Mouse (Mus musculus) embryo, embryonic 10 days (tissue): ENCODE results near the gene Vapb.

Experiments used
- DNase-seq: peaks from one replicate; pipeline ENCODE4 v3.0.0-alpha.2; 2015; ENCODE audit warnings: low spot score

The Vapb gene

GRCm38 (mm10) chr2:173791904-173792757 is 54.8 kb downstream of the Vapb start:
- DNase-seq: no peak

- no peak for DNase-seq
These were observed 56.7 kb downstream of the Vapb start for GRCm38 (mm10) chr2:173794018-173794417.

DNA sequence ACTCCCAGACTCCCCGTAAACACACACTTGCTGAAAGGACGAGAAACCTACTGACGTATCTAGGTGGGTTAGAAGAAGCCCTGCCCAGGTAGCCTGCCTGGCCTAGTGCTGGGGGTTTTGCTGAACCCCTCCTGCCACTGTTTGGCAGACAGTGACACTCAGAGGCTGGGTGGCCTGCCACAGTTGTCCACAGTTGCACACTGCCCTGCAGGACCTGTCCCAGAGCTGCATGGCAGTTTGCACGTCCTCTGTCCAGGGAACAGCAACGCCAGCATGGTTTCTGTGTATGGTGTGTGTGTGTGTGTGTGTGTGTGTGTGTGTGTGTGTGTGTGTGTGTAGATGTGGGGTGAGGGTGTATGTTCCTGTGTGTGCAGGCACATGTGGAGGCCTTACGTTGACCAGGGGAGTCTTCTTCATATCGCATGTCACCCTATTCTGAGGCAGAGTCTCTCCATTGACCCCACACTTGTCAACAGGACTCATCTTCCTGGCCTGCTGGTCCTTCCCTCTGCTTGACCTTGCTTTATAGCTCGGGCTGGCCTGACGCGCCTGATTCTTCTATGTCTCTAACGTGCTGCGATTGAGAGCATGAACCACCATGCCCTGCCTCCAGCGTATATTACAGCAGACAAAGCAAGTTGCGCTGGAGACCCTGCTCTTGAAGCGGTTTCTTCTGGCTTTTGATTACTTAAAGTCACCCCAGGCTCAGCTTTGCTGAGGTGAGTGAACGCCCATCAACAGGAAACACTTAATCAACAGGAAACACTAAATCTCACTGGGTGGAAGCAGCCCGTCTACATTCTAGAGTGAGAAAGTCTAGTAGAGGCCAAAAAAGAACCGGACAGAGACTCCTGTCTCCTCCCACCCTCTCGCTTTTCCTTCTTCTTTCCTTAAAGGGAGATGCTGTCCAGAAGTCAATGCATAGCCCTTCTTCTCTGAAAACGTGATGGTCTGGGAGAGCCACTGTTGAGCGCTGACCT is 57.5 kb downstream of the Vapb start:
- no peak for DNase-seq

DNA sequence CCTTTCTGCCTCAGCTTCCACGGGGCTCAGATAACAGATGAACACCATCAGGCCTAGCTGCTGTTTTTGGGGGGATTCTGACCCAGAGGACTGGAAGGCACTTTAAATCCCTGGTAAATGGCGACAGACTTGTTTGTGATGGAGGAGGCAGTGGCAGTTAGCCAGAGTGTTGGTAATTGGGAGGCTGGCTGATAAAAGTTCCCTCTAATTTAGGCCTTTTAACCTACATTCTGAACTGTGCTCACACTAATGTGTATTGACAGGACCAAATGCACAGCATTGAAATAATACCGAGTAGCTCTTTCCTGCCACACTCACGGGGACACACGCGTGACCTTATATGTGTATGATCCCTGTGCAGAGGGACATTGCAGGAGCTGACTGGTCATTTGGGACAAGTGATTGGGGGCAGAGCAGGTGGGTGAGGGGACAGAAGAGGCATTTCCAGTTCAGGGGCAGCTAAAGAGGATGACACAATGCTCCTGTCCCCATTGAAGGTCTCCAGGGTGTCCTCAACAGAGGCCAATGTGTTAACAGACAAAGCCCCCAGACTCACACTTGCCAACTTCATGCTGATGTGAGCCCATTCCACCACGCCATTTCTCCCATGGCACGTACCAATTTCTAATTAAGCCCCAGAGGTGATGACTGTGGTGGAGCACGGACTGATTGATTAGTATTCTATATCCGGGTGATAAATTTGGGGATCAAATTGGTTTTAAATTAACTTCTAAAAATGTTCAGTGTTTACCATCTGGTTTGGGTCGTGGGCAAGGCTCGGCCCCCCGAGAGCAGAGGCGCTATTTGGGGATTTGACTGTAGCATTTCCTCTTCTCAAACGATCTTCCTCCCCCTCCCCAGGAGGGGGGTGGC is 58.7 kb downstream of the Vapb start:
- DNase-seq: no peak

DNA sequence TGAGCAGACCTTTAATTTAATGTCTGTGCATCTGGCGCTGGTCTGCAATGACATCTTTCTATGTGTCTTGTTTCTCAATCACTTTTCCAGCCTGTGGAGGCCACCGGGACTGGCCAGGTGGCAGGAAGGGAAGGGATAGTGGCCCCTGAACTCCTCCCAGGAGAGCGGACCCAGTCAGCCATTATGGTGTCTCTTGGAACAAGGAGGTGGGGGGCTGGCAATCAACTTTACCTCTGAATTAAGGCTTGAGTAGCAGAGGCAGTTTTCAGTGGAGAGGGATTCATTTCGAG is 59.3 kb downstream of the Vapb start:
- DNase-seq: no peak

GRCm38 (mm10) chr2:173799513-173799912 is 62.2 kb downstream of the Vapb start:
- no peak for DNase-seq

DNA sequence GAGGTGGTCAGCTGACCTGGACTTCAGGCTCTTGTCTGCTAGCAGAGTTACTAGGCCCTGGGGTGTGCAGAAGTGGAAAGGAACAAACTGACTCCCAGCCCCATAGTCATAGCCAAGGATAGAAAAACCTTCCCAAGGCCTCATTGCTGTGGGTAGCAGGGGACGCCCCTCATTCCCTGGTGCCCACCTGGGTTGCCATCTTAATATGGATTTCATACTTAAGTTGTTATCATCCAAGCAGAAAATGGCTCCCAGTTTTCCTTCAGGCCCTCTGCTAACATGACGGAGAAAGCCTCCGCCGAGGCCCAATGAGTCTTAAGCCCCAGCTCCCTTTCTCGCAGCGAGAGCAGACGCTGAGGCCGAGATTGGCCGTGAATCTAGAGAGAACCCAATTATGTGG is 63.3 kb downstream of the Vapb start:
- no peak for DNase-seq

DNA sequence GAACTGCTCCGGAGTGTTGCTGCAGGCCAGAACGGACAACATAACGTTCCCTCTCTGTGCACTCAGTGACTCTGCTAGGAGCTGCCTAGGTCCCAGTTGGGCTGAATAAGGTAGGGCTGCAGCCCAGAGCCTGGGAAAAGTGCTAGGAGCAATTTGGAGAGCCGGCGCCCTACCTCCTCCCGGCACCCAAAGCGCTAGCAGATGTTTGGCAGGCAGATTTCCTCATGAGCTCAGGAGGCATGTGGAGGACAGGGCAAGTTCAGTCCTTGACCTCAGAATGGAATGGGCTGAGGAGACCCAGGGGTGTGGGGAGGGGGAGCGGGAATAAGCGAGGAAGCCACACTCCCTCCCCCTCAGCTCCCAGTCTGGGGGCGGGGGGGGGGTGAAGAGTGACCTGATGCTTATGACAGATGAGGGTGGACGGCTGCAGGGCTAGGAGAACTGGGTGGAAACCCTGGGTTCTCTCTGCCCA is 64.1 kb downstream of the Vapb start:
- DNase-seq: peak; percentile 48

DNA sequence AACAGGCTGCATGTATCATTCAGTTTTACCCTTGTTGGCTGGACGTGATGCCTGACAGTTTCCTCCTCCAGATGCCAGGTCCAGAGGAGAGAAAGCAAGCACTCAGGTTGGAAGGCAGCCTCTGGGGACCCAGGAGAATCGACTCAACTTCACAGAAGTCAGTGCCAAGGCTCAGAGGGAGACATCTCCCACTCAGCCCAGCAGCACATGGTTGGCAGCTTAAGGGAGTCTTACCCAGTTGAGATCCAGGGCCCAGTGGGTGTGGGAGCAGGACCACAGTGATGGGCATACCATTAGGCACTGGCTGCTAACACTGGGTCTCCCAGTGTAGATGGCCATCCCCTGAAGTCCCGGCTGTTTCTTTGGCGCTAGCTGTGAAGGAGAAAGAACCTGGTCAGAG is 64.9 kb downstream of the Vapb start:
- no peak for DNase-seq

DNA sequence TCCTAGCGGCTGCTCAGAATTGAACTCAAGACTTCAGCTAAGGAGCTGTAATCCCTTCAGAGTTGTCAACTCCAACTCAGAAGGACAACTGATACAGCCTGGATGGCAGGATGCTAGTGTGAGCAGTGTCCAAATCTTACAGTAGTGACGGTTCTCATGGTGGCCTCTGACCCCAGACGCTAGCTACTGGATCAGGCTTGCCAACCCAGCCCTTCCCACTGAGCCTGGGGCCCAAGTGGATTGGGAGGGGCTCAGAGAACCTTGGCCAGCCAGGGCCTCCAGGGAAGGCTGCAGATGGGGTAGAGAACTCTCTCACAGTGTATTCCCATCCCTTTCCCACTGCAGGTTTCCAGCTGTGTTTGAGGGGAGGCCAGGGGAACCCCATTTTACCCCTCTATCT is 65.6 kb downstream of the Vapb start:
- no peak for DNase-seq

- no peak for DNase-seq
These were observed 66.5 kb downstream of the Vapb start for GRCm38 (mm10) chr2:173803827-173804226.

GRCm38 (mm10) chr2:173806621-173807020 is 69.3 kb downstream of the Vapb start:
- no peak for DNase-seq

DNA sequence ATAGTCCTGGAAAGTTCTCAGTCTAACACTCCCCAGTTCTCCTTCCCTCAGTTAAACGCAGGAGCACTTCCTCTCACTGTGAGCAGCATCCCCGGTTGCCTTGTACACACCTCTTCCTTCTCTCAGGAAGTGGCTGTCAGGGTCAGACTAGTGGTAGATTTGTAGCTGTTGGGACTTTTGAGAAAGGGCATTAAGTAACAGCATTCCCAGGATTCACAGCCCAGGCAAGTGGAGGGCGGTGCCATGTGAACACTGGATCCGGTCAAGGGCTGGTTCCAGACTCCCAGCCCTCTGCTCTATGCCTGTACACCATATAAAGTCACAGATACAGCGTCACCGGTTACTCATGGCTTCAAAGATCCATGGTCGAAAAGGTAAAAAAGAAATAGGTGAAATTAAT is 71.6 kb downstream of the Vapb start:
- DNase-seq: no peak

DNA sequence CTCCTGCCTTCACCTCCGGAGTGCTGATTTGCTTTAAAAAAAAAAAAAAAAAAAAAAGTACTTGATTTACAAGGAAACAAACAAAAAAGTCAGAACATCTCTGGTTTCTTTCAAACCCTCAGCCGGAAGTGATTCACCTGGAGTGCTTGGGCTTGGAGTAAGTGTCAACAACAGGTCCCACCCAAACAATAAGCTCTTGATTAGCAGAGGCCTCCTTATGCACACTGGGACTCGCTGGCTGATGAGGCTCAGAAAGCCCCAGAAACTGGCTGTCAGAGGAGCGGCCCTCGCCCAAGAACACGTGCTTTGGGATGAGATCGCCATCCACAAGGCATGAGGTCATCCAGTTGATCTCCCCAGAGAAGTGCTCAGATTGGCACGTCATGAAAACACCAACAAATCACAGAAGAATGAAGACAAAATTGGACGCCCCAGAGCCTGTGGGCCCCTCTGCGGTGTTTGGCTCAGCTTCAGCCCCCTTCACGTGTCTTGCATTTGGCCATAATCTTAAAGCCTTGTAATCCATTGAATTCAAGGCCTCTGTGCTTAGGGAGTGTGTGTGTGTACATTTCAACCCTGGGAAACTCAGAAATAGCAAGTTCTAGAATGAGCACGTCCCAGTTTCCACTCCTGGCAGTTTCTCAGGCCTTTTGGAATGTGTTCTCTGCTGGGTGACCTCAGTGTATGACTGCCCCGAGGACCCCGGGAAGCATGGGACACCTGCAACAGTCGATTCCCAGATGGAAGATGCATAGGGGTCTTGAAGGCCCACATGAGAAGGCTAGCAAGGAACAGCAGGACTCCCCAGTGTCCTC is 72.9 kb downstream of the Vapb start:
- DNase-seq: no peak

DNA sequence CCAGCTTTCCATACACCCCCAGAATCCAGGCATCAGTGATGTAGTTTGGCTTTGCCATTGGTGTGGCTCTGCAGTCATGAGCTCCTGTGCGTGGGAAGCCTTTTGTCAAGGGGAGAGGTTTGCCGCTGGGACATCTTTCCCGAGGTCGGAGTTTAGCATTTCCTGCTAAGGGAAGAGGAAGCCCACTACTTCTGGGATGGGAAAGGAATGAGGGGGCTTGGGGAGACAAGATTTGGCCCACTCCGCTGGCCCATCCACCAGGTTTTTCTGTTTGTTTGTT is 73.5 kb downstream of the Vapb start:
- no peak for DNase-seq

GRCm38 (mm10) chr2:173811850-173812249 is 74.5 kb downstream of the Vapb start:
- DNase-seq: no peak

- no peak for DNase-seq
These were observed 75.8 kb downstream of the Vapb start for GRCm38 (mm10) chr2:173813071-173813470.

DNA sequence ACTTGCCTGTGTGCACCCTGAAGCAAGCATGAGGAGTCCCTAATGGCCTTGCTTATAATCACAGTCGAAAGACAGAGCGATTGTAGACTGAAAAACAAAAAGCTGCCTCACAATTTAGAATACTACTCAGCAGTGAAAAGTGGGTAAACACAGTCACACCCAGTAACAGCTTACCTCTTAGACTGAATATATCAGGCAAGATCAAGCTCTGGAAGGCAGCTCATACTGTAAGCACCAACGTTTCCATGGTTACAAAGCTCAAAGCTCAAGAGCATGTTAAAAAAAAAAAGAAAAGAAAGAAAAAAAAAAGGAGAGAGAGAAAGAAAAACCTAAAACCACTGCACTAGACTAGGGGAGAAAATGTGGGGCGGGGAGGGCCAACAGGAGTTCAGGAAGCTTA is 89.0 kb downstream of the Vapb start:
- DNase-seq: no peak

DNA sequence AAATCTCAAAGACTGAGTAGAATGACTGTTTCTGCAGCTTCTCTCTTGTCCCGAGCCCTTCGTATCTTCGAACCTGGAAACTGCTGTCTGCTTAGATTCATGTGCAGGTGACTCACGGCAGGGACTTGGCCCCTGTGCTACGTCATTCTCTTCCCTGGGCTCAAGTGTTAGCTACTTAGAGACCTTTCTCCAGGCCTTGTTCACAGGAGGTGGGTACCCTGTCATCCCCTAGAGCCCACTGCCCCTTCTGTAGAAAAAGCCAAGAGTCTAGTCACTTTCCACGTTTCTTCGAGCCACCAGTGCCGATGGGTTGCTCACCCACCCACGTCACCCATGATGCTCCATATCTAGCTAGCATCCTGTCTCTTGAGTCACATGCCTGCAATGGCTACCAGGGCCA is 89.9 kb downstream of the Vapb start:
- DNase-seq: no peak

- no peak for DNase-seq
These were observed 90.8 kb downstream of the Vapb start for GRCm38 (mm10) chr2:173828134-173828533.

GRCm38 (mm10) chr2:173832828-173833492 is 95.6 kb downstream of the Vapb start:
- DNase-seq: no peak
